Mouse (Mus musculus) forebrain, embryonic 14.5 days (tissue): ENCODE measurements around the gene Adat1. TPM values are rescaled to one million over a fixed set of nuclear protein-coding genes. Genes with fewer than 3 reads are reported as not detected.
A peak's percentile ranks its signal among the peaks of the same experiment; 100 is the strongest.

Experiments used
- ATAC-seq: fragments of 200-750 bp; cut with Nextera tagmentation; 2 replicates; pipeline ENCODE4 v1.8.0; 2017; ENCODE audit warnings: mild to moderate bottlenecking, moderate library complexity
- DNase-seq: peaks from one replicate; pipeline ENCODE4 v3.0.0-alpha.2; 2015; ENCODE audit warnings: low spot score
- H3K27ac ChIP-seq: fragments of 300-500 bp; sonication (generic); 2 replicates; pipeline ENCODE4 v1.5.1; 2014; ENCODE audit warnings: low read depth, mild to moderate bottlenecking, control low read depth, low read length, moderate library complexity
- H3K27me3 ChIP-seq: fragments of 300-500 bp; sonication (generic); replicated peaks from 2 replicates; pipeline ENCODE4 v1.6.1; 2014; ENCODE audit warnings: low read length, control low read depth, mixed read lengths; ENCODE audit not compliant: control insufficient read depth, insufficient read depth
- H3K36me3 ChIP-seq: fragments of 300-500 bp; sonication (generic); 2 replicates; pipeline ENCODE4 v1.6.1; 2014; ENCODE audit warnings: low read length, control low read depth; ENCODE audit not compliant: control insufficient read depth, insufficient read depth
- H3K4me1 ChIP-seq: fragments of 300-500 bp; sonication (generic); 2 replicates; pipeline ENCODE4 v1.6.1; 2014; ENCODE audit warnings: antibody characterized with exemption, low read length, control low read depth; ENCODE audit not compliant: control insufficient read depth, insufficient read depth
- H3K4me2 ChIP-seq: fragments of 300-500 bp; sonication (generic); 2 replicates; pipeline ENCODE4 v1.6.1; 2014; ENCODE audit warnings: mild to moderate bottlenecking, control low read depth, low read length
- H3K4me3 ChIP-seq: fragments of 300-500 bp; sonication (generic); 2 replicates; pipeline ENCODE4 v1.5.1; 2014; ENCODE audit warnings: low read depth, low read length, control low read depth
- H3K9ac ChIP-seq: fragments of 300-500 bp; sonication (generic); 2 replicates; pipeline ENCODE4 v1.6.1; 2014; ENCODE audit warnings: mild to moderate bottlenecking, low read length, control low read depth, moderate library complexity
- H3K9me3 ChIP-seq: fragments of 300-500 bp; sonication (generic); replicated peaks from 2 replicates; pipeline ENCODE4 v1.6.1; 2016; ENCODE audit warnings: low read length, control low read depth, mixed read lengths; ENCODE audit not compliant: control insufficient read depth
- WGBS: fragments of 180-500 bp; shearing (Covaris S2); extraction: QIAGEN DNeasy Blood & Tissue Kit; methylation state at CpG from one replicate; pipeline ENCODE4 v1.1.7; 2014; 5-methylcytosine and 5-hydroxymethylcytosine counted together
- polyA plus RNA-seq: library from polyadenylated mRNA; unstranded; fragments of >200 nt; fragmentation: Nextera tagmentation; extraction: Ambion mirVana; gene quantifications from 2 replicates; pipeline ENCODE4 v1.2.1, GENCODE M21; 2014

Gene Adat1
- polyA plus RNA-seq, 1 experiment from 2014 or later: 5.6 TPM

- Histone ChIP-seq H3K9ac (no peak overlapping the region), H3K36me3 (peaks cover 16% of the 10 kb centered on the region), H3K9me3 (no peaks in the 10 kb centered on the region), H3K4me2 (no peak overlapping the region), H3K4me1 (peaks cover 17% of the 10 kb centered on the region), H3K4me3 (no peak overlapping the region), H3K27me3 (no peaks in the 10 kb centered on the region), H3K27ac (no peak overlapping the region)
- 94% methylated on average over 7 of the region's 7 CpGs for WGBS
- DNase-seq (no peak), ATAC-seq (no peak)
These were observed 17.5 kb upstream of the Adat1 start for GRCm38 (mm10) chr8:112009558-112009957.

- Histone ChIP-seq H3K9ac (no peak overlapping the region), H3K9me3 (no peaks in the 10 kb centered on the region), H3K27ac (no peak overlapping the region), H3K4me1 (peaks cover 11% of the 10 kb centered on the region), H3K27me3 (no peaks in the 10 kb centered on the region), H3K4me2 (no peak overlapping the region), H3K36me3 (peaks cover 32% of the 10 kb centered on the region), H3K4me3 (no peak overlapping the region)
- ATAC-seq (no peak), DNase-seq (no peak)
- WGBS: 99% methylated on average over 2 of the region's 2 CpGs
These were observed 15.6 kb upstream of the Adat1 start for GRCm38 (mm10) chr8:112007669-112008068.

- no peaks in the 10 kb centered on the region for H3K27me3 ChIP-seq
- H3K9me3 ChIP-seq: no peaks in the 10 kb centered on the region
- H3K4me3 ChIP-seq: no peak overlapping the region
- H3K36me3 ChIP-seq: peaks cover 53% of the 10 kb centered on the region
- H3K9ac ChIP-seq: no peak overlapping the region
- H3K4me1 ChIP-seq: peaks cover 6% of the 10 kb centered on the region
- H3K27ac ChIP-seq: no peak overlapping the region
- H3K4me2 ChIP-seq: no peak overlapping the region
- DNase-seq: no peak
- 95% methylated on average over 6 of the region's 6 CpGs for WGBS
- no peak for ATAC-seq
These were observed 13.5 kb upstream of the Adat1 start for GRCm38 (mm10) chr8:112005601-112006000.

GRCm38 (mm10) chr8:112004754-112005153, 12.7 kb upstream of the Adat1 start:
- no peak overlapping the region for H3K4me2 ChIP-seq
- H3K27me3 ChIP-seq: no peaks in the 10 kb centered on the region
- no peak overlapping the region for H3K27ac ChIP-seq
- H3K9ac ChIP-seq: no peak overlapping the region
- peaks cover 61% of the 10 kb centered on the region for H3K36me3 ChIP-seq
- DNase-seq (no peak), ATAC-seq (no peak)
- no peak overlapping the region for H3K4me3 ChIP-seq
- no peaks in the 10 kb centered on the region for H3K9me3 ChIP-seq
- no peaks in the 10 kb centered on the region for H3K4me1 ChIP-seq

- no peak overlapping the region for H3K9ac ChIP-seq
- 74% methylated on average over 3 of the region's 3 CpGs for WGBS
- no peak overlapping the region for H3K4me3 ChIP-seq
- no peaks in the 10 kb centered on the region for H3K27me3 ChIP-seq
- H3K27ac ChIP-seq: no peak overlapping the region
- peak overlapping the region; percentile 77; the same call in 1 of the 2 replicates for H3K4me2 ChIP-seq
- no peak for DNase-seq
- peaks cover 5% of the 10 kb centered on the region for H3K4me1 ChIP-seq
- H3K9me3 ChIP-seq: no peaks in the 10 kb centered on the region
- H3K36me3 ChIP-seq: peaks cover 61% of the 10 kb centered on the region
- no peak for ATAC-seq
These were observed 569 bp upstream of the Adat1 start for GRCm38 (mm10) chr8:111992703-111993039.

- no peaks in the 10 kb centered on the region for H3K9me3 ChIP-seq
- H3K4me2 ChIP-seq: peak overlapping the region; percentile 77
- ATAC-seq: no peak
- 56% methylated on average over 8 of the region's 8 CpGs for WGBS
- peak overlapping the region; percentile 58 for H3K4me3 ChIP-seq
- peak overlapping the region; percentile 69 for H3K9ac ChIP-seq
- H3K27me3 ChIP-seq: no peaks in the 10 kb centered on the region
- peaks cover 56% of the 10 kb centered on the region for H3K36me3 ChIP-seq
- peaks cover 5% of the 10 kb centered on the region for H3K4me1 ChIP-seq
- no peak overlapping the region for H3K27ac ChIP-seq
- no peak for DNase-seq
These were observed 824 bp downstream of the Adat1 start for GRCm38 (mm10) chr8:111991278-111991677.

GRCm38 (mm10) chr8:111989911-111990310, 2.2 kb downstream of the Adat1 start:
- 0 out of 2 replicates have a peak, but pooled peaks have one; percentile 35 for ATAC-seq
- DNase-seq: peak; percentile 86
- peaks cover 51% of the 10 kb centered on the region for H3K36me3 ChIP-seq

GRCm38 (mm10) chr8:111984511-111984910, 7.6 kb downstream of the Adat1 start:
- Histone ChIP-seq H3K27ac (no peak overlapping the region), H3K4me2 (no peak overlapping the region), H3K27me3 (no peaks in the 10 kb centered on the region), H3K9me3 (no peaks in the 10 kb centered on the region), H3K36me3 (peaks cover 50% of the 10 kb centered on the region; the same call in 1 of the 2 replicates), H3K9ac (no peak overlapping the region), H3K4me3 (no peak overlapping the region), H3K4me1 (no peaks in the 10 kb centered on the region)
- DNase-seq (no peak), ATAC-seq (no peak)
- WGBS: 92% methylated on average over 10 of the region's 10 CpGs

More at GRCm38 (mm10) chr8:111989911-111990310, 2.2 kb downstream of the Adat1 start:
- Histone ChIP-seq H3K9ac (no peak overlapping the region), H3K4me2 (no peak overlapping the region), H3K27me3 (no peaks in the 10 kb centered on the region), H3K4me1 (peaks cover 5% of the 10 kb centered on the region), H3K9me3 (no peaks in the 10 kb centered on the region), H3K4me3 (no peak overlapping the region), H3K27ac (no peak overlapping the region)
- WGBS: 14% methylated on average over 7 of the region's 7 CpGs

GRCm38 (mm10) chr8:111982116-111982515, 10.0 kb downstream of the Adat1 start:
- H3K9ac ChIP-seq: no peak overlapping the region
- H3K27me3 ChIP-seq: no peaks in the 10 kb centered on the region
- H3K4me2 ChIP-seq: no peak overlapping the region
- no peak for ATAC-seq
- H3K27ac ChIP-seq: no peak overlapping the region
- peaks cover 47% of the 10 kb centered on the region; the same call in 1 of the 2 replicates for H3K36me3 ChIP-seq
- H3K4me1 ChIP-seq: no peaks in the 10 kb centered on the region
- H3K4me3 ChIP-seq: no peak overlapping the region
- DNase-seq: no peak
- 81% methylated on average over 7 of the region's 7 CpGs for WGBS
- H3K9me3 ChIP-seq: no peaks in the 10 kb centered on the region
